Mouse (Mus musculus) retina, embryonic 14.5 days (tissue): ENCODE results near the gene Rpl24.

Source experiments
- DNase-seq: peaks from one replicate; pipeline ENCODE4 v3.0.0-alpha.2; 2015; ENCODE audit warnings: low spot score

Gene Rpl24

GRCm38 (mm10) chr16:55971735-55972615, 5.9 kb downstream of the Rpl24 start:
- DNase-seq, result no peak

DNA sequence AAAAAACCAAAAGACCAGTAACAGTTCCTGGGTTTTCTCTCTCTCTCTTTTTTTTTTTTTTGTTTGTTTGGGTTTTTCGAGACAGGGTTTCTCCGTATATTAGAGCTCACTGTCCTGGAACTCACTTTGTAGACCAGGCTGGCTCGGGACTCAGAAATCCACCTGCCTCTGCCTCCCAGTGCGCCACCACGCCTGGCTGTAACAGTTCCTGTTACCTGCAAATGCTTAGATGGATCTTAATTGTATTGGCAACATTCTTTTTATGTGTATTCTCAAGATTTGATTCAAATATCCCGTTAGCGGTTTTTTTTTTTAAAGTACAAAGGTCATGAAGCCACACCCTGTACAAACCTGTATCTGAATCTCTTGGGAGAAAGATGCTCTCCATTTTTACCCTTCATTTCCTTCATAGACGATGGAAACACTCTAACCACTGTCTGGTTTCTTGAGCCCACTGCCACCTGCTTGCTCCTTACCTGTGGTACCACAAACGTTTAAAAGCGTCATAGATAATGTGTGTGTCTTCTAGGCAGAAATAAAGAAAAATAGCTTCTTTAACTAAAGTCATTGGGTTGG, 6.6 kb downstream of the Rpl24 start:
- no peak for DNase-seq

- peak; percentile 99 for DNase-seq
Observed at GRCm38 (mm10) chr16:55973431-55974255, 7.6 kb downstream of the Rpl24 start, which contains the start of gene Zbtb11. TSS of gene Zbtb11 (plus strand) at chr16:55973883.

DNA sequence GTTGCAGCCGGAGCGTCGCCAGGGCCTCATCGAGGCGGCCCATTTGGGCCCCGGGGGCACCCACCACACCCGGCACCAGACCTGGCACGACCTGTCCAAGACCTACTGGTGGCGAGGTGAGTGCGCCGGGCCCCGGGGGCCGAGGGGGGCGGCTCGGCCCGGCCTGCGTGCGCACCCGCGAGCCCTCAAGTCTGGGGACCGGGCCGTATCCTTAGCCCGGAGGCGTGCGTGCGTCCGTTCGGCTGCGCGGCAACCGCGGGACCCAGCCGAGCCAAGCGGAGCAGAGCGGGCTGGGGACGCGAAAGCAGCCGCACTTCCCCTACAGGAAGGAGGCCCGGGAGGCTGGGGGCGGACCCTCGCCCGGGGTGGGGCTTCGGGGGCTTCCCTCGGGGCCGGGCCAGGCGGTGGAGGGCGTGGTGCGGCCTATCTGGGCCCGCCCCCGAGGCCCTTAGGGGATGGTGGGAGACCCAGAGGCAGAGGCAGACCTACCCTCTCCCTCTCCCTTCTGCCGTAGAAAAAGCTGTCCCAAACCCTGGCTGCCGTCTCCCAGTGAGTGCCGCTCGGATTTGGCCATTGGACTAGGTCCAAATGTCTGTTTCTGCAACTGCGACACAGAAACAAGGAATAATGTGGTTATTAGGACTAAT, 8.3 kb downstream of the Rpl24 start:
- DNase-seq, result peak; percentile 91

- no peak for DNase-seq
Observed at GRCm38 (mm10) chr16:55974903-55975285, 8.8 kb downstream of the Rpl24 start.

DNA sequence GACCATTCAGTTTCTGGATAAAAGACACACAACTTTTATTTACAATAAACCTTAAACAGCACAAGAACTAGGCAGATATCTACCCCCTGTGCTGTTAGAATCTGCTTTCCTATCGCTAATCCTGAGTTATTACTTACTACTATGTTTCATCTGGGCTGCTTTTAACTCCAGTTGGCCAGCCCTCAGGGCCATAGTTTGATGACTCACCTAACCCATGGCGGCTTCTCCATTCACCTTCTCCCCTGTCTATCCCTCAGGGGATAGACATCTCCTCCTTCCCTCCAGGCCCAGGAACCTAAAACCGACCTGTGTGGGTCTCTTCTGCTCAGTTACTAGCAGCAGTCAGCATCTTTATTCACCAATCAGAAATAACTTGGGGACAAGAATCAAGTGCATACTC, 19.9 kb downstream of the Rpl24 start:
- DNase-seq, result no peak

GRCm38 (mm10) chr16:55990311-55990710, 24.2 kb downstream of the Rpl24 start:
- DNase-seq, result no peak

GRCm38 (mm10) chr16:55994235-55994634, 28.2 kb downstream of the Rpl24 start:
- no peak for DNase-seq

DNA sequence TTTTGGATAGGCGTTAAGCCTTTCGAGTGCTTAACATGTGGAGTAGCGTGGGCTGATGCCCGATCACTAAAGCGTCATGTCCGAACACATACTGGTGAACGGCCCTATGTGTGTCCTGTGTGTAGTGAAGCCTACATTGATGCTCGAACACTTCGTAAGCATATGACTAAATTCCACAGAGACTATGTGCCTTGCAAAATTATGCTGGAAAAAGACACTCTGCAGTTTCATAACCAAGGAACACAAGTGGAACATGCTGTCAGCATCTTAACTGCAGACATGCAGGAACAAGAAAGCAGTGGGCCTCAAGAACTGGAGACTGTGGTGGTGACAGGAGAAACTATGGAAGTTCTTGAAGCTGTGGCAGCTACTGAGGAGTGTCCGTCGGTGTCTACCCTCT, 40.7 kb downstream of the Rpl24 start:
- DNase-seq, result no peak

DNA sequence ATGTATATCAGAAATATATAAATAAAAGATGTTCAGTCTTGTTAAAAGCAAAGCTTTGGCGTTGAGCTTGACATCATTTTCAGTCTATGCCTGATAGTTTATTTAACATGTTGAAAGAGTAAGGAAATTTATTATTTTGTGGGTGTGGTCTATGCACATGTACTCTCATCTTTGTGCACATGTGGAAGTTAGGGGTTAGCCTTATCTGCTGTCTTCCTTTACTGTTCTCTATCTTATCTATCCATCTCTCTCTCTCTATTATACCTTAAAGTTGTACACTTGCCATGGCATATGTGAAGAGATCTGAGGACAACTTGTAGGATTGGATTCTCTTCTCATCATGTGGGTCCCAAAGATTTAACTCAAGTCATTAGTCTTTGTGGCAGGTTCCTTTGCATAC, 42.8 kb downstream of the Rpl24 start:
- no peak for DNase-seq

DNA sequence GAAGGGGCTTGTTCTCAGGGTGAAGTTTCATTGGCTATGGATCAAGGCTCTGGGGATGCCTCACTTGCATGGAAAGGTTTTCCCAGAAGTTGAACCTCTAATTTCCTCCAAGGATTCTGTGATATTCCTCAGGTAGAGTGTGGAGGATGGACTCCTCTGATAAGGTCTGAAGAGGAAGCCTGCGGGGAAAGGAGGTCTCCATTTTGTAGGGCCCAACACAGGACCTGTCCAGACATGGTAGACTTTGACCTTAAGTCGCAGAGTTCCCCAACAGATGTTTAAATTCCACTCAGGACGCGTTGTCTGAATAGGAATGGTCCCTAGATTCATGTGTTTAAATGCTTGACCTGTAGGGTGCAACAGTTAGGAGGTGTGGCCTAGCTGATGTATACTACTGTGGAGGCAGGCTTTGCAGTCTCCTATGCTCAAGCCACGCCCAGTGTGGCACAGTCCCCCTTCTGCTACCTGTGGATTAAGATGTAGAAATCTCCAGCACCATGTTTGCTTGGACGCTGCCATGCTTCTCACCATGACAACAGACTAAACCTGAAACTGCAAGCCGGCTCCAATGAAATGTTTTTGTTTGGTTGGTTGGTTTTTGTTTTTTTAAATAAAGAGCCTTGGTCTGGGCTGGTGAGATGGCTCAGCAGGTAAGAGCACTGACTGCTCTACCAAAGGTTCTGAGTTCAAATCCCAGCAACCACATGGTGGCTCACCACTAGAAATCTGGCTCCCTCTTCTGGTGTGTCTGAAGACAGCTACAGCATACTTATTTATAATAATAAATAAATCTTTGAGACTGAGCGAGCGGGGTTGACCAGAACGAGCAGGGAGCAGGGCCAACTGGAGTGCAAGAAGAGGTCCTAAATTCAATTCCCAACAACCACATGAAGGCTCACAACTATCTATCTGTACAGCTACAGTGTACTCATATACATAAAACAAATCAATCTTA, 47.0 kb downstream of the Rpl24 start:
- no peak for DNase-seq

- DNase-seq, result no peak
Observed at GRCm38 (mm10) chr16:56014076-56014475, 48.0 kb downstream of the Rpl24 start.

- no peak for DNase-seq
Observed at GRCm38 (mm10) chr16:56019660-56020059, 53.6 kb downstream of the Rpl24 start.
